Mouse (Mus musculus) heart, adult 2 months (tissue): ENCODE results near the gene Ehbp1.

Experiments used
- CTCF ChIP-seq: fragments of 200-600 bp; IDR thresholded peaks from 2 replicates; pipeline ENCODE4 v1.8.1; 2022; ENCODE audit warnings: antibody characterized with exemption, mild to moderate bottlenecking, moderate library complexity
- EP300 ChIP-seq: fragments of 200-500 bp; IDR thresholded peaks from 2 replicates; pipeline ENCODE4 v1.6.1; 2011; ENCODE audit warnings: low read depth, low read length, control low read depth; ENCODE audit not compliant: insufficient read depth
- POLR2A ChIP-seq: fragments of 200-500 bp; IDR thresholded peaks from 2 replicates; pipeline ENCODE4 v1.6.1; 2011; ENCODE audit warnings: mild to moderate bottlenecking, low read depth, low read length, control low read depth; ENCODE audit not compliant: insufficient read depth

GRCm38 (mm10) chr11:22271889-22272288 is 70.2 kb downstream of the Ehbp1 start:
- no peak for TF ChIP-seq POLR2A
- TF ChIP-seq EP300: no peak
- TF ChIP-seq CTCF: no peak
